Mouse (Mus musculus) embryonic facial prominence, embryonic 11.5 days (tissue): ENCODE data around the gene Olig2. TPM values are rescaled to one million over a fixed set of nuclear protein-coding genes. Genes with fewer than 3 reads are reported as not detected.

Experiments
- ATAC-seq: fragments of 200-750 bp; cut with Nextera tagmentation; replicated peaks from 2 replicates; pipeline ENCODE4 v1.8.0; 2017; ENCODE audit warnings: low read depth; ENCODE audit not compliant: insufficient number of reproducible peaks, low FRiP score, low TSS enrichment
- DNase-seq: peaks from one replicate; pipeline ENCODE4 v3.0.0-alpha.2; 2015; ENCODE audit warnings: low spot score
- H3K27ac ChIP-seq: fragments of 300-500 bp; sonication (generic); replicated peaks from 2 replicates; pipeline ENCODE4 v1.5.1; 2014; ENCODE audit warnings: mild to moderate bottlenecking, low read depth, low read length, control low read depth
- H3K27me3 ChIP-seq: fragments of 300-500 bp; sonication (generic); 2 replicates; pipeline ENCODE4 v1.6.1; 2014; ENCODE audit warnings: mild to moderate bottlenecking, low read length, moderate library complexity, mixed read lengths; ENCODE audit not compliant: control insufficient read depth, insufficient read depth
- H3K36me3 ChIP-seq: fragments of 300-500 bp; sonication (generic); replicated peaks from 2 replicates; pipeline ENCODE4 v1.6.1; 2014; ENCODE audit warnings: low read depth, mild to moderate bottlenecking, low read length, moderate library complexity, mixed read lengths; ENCODE audit not compliant: control insufficient read depth, insufficient read depth
- H3K4me1 ChIP-seq: fragments of 300-500 bp; sonication (generic); 2 replicates; pipeline ENCODE4 v1.6.1; 2014; ENCODE audit warnings: low read length, mixed read lengths; ENCODE audit not compliant: control insufficient read depth, insufficient read depth
- H3K4me2 ChIP-seq: fragments of 300-500 bp; sonication (generic); 2 replicates; pipeline ENCODE4 v1.6.1; 2014; ENCODE audit warnings: low read depth, mild to moderate bottlenecking, control low read depth, low read length, moderate library complexity
- H3K4me3 ChIP-seq: fragments of 300-500 bp; sonication (generic); 2 replicates; pipeline ENCODE4 v1.5.1; 2014; ENCODE audit warnings: low read depth, low read length, control low read depth
- H3K9ac ChIP-seq: fragments of 300-500 bp; sonication (generic); replicated peaks from 2 replicates; pipeline ENCODE4 v1.6.1; 2014; ENCODE audit warnings: mild to moderate bottlenecking, control low read depth, low read length
- H3K9me3 ChIP-seq: fragments of 300-500 bp; sonication (generic); replicated peaks from 2 replicates; pipeline ENCODE4 v1.6.1; 2016; ENCODE audit warnings: mild to moderate bottlenecking, low read length, inconsistent platforms, mixed read lengths; ENCODE audit not compliant: control insufficient read depth
- WGBS: fragments of 180-500 bp; shearing (Covaris S2); extraction: QIAGEN DNeasy Blood & Tissue Kit; methylation state at CpG from one replicate; pipeline ENCODE4 v1.1.7; 2014; 5-methylcytosine and 5-hydroxymethylcytosine counted together
- polyA plus RNA-seq: library from polyadenylated mRNA; unstranded; fragments of >200 nt; fragmentation: Nextera tagmentation; extraction: Ambion mirVana; gene quantifications from 2 replicates; pipeline ENCODE4 v1.2.1, GENCODE M21; 2014

The Olig2 gene
- polyA plus RNA-seq: 2.3 and 2.7 TPM in 2 replicates

- Histone ChIP-seq H3K36me3 (no peaks in the 10 kb centered on the region), H3K4me1 (peaks cover 3% of the 10 kb centered on the region; the same call in 1 of the 2 replicates), H3K9ac (peak within 1 kb of the TSS; percentile 13; the same call in 1 of the 2 replicates)
These were observed at the start of gene Olig2 for GRCm38 (mm10) chr16:91225233-91226037. Gene Olig2 (plus strand): TSS chr16:91225457.

GRCm38 (mm10) chr16:91175892-91176291, 49.4 kb upstream of the Olig2 start:
- Histone ChIP-seq H3K4me1 (no peaks in the 10 kb centered on the region; the same call in 1 of the 2 replicates), H3K27me3 (no peaks in the 10 kb centered on the region; the same call in 1 of the 2 replicates)
- DNase-seq: no peak

More at GRCm38 (mm10) chr16:91225233-91226037, at the start of gene Olig2:
- H3K4me3 ChIP-seq: peak within 1 kb of the TSS; percentile 22
- ATAC-seq: peak; percentile 83
- DNase-seq: peak; percentile 79
- no peak within 1 kb of the TSS for H3K27ac ChIP-seq
- peak within 1 kb of the TSS; percentile 33 for H3K4me2 ChIP-seq
- WGBS: under 1% methylated on average over 53 of the region's 53 CpGs
- no peaks in the 10 kb centered on the region for H3K9me3 ChIP-seq
- peaks cover 93% of the 10 kb centered on the region for H3K27me3 ChIP-seq

GRCm38 (mm10) chr16:91187046-91187445, 38.2 kb upstream of the Olig2 start:
- Histone ChIP-seq H3K36me3 (no peaks in the 10 kb centered on the region), H3K27ac (no peak overlapping the region), H3K9me3 (no peaks in the 10 kb centered on the region), H3K4me1 (no peaks in the 10 kb centered on the region), H3K9ac (no peak overlapping the region), H3K4me2 (no peak overlapping the region), H3K27me3 (no peaks in the 10 kb centered on the region), H3K4me3 (no peak overlapping the region)
- DNase-seq: no peak
- WGBS: 42% methylated on average over 8 of the region's 8 CpGs
- ATAC-seq: no peak

More at GRCm38 (mm10) chr16:91175892-91176291, 49.4 kb upstream of the Olig2 start:
- no peak for ATAC-seq
- H3K4me3 ChIP-seq: no peak overlapping the region
- H3K4me2 ChIP-seq: no peak overlapping the region
- no peak overlapping the region for H3K9ac ChIP-seq
- H3K9me3 ChIP-seq: no peaks in the 10 kb centered on the region
- WGBS: 77% methylated on average over 8 of the region's 8 CpGs
- no peaks in the 10 kb centered on the region for H3K36me3 ChIP-seq
- no peak overlapping the region for H3K27ac ChIP-seq

- no peaks in the 10 kb centered on the region for H3K36me3 ChIP-seq
- no peak overlapping the region for H3K9ac ChIP-seq
- ATAC-seq: no peak
- no peaks in the 10 kb centered on the region for H3K27me3 ChIP-seq
- H3K4me1 ChIP-seq: no peaks in the 10 kb centered on the region
- H3K4me3 ChIP-seq: no peak overlapping the region
- H3K4me2 ChIP-seq: no peak overlapping the region
- no peak overlapping the region for H3K27ac ChIP-seq
- no peaks in the 10 kb centered on the region for H3K9me3 ChIP-seq
- WGBS: 75% methylated on average over 10 of the region's 10 CpGs
- no peak for DNase-seq
These were observed 37.6 kb upstream of the Olig2 start for GRCm38 (mm10) chr16:91187662-91188061.

- WGBS: 78% methylated on average over 12 of the region's 12 CpGs
- Histone ChIP-seq H3K4me3 (no peak overlapping the region), H3K4me2 (no peak overlapping the region), H3K27me3 (no peaks in the 10 kb centered on the region), H3K36me3 (no peaks in the 10 kb centered on the region), H3K4me1 (no peaks in the 10 kb centered on the region), H3K9me3 (no peaks in the 10 kb centered on the region), H3K27ac (no peak overlapping the region), H3K9ac (no peak overlapping the region)
- no peak for ATAC-seq
- DNase-seq: no peak
These were observed 37.0 kb upstream of the Olig2 start for GRCm38 (mm10) chr16:91188304-91188703.

- 80% methylated on average over 6 of the region's 6 CpGs for WGBS
- Histone ChIP-seq H3K4me3 (no peak overlapping the region), H3K27me3 (no peaks in the 10 kb centered on the region), H3K4me2 (no peak overlapping the region), H3K4me1 (no peaks in the 10 kb centered on the region), H3K9me3 (no peaks in the 10 kb centered on the region), H3K36me3 (no peaks in the 10 kb centered on the region), H3K27ac (no peak overlapping the region), H3K9ac (no peak overlapping the region)
- DNase-seq: no peak
- ATAC-seq: no peak
These were observed 34.0 kb upstream of the Olig2 start for GRCm38 (mm10) chr16:91191233-91191632.

DNA sequence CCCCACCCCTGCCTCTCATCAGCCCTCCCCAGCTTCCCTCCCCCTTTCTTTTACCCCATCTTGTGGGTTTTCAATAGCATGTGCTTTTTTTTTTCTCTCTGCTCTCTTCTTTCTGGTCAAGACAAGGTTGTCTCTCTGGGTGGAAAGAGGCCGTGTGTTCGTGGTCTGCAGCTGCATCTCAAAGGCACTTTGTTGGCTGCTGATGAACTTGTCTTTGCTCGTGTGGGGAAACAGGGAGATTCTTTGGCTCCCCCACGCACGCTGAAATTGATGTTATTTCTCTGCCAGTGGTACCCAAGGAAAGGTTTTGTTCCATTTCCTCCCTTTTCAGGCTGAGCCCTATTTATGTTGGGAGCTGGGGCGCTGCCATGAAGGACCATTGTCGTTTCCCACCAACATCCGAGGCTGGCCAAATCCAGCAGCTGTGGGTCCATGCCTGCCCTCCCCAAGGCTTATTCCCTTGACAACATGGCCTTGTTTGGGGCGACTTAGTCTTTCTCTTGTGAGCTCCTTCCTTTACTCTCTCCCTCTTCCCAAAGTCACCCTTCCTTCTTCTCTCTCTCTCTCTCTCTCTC, 33.5 kb upstream of the Olig2 start:
- no peak overlapping the region for H3K4me2 ChIP-seq
- no peaks in the 10 kb centered on the region for H3K9me3 ChIP-seq
- H3K27ac ChIP-seq: no peak overlapping the region
- H3K27me3 ChIP-seq: no peaks in the 10 kb centered on the region
- no peak overlapping the region for H3K9ac ChIP-seq
- H3K4me3 ChIP-seq: no peak overlapping the region
- WGBS: 79% methylated on average over 9 of the region's 9 CpGs
- no peaks in the 10 kb centered on the region for H3K36me3 ChIP-seq
- no peak for DNase-seq
- H3K4me1 ChIP-seq: no peaks in the 10 kb centered on the region
- no peak for ATAC-seq
